Mouse (Mus musculus) hindbrain, postnatal 0 days (tissue): ENCODE data around the gene Ltb. TPM values are rescaled to one million over a fixed set of nuclear protein-coding genes. Genes with fewer than 3 reads are reported as not detected.

Source experiments
- ATAC-seq: fragments of 200-750 bp; cut with Nextera tagmentation; 2 replicates; pipeline ENCODE4 v1.8.0; 2017; ENCODE audit warnings: mild to moderate bottlenecking, moderate TSS enrichment, moderate library complexity
- DNase-seq: peaks from one replicate; pipeline ENCODE4 v3.0.0-alpha.2; 2015; ENCODE audit warnings: low spot score
- H3K27ac ChIP-seq: fragments of 300-500 bp; sonication (generic); 2 replicates; pipeline ENCODE4 v1.5.1; 2014; ENCODE audit warnings: mild to moderate bottlenecking
- H3K27me3 ChIP-seq: fragments of 300-500 bp; sonication (generic); 2 replicates; pipeline ENCODE4 v1.6.1; 2014; ENCODE audit warnings: low read length, mixed read lengths; ENCODE audit not compliant: insufficient read depth
- H3K36me3 ChIP-seq: fragments of 300-500 bp; sonication (generic); 2 replicates; pipeline ENCODE4 v1.6.1; 2014; ENCODE audit warnings: low read length, mixed read lengths; ENCODE audit not compliant: insufficient read depth
- H3K4me1 ChIP-seq: fragments of 300-500 bp; sonication (generic); 2 replicates; pipeline ENCODE4 v1.6.1; 2014; ENCODE audit warnings: antibody characterized with exemption, low read length, mixed read lengths; ENCODE audit not compliant: insufficient read depth
- H3K4me2 ChIP-seq: fragments of 300-500 bp; sonication (generic); 2 replicates; pipeline ENCODE4 v1.6.1; 2014; ENCODE audit warnings: low read depth, mild to moderate bottlenecking, low read length, moderate library complexity, mixed read lengths
- H3K4me3 ChIP-seq: fragments of 300-500 bp; sonication (generic); 2 replicates; pipeline ENCODE4 v1.5.1; 2014; ENCODE audit warnings: low read length
- H3K9ac ChIP-seq: fragments of 300-500 bp; sonication (generic); replicated peaks from 2 replicates; pipeline ENCODE4 v1.6.1; 2014; ENCODE audit warnings: mild to moderate bottlenecking, low read length, moderate library complexity, mixed read lengths
- H3K9me3 ChIP-seq: fragments of 300-500 bp; sonication (generic); 2 replicates; pipeline ENCODE4 v1.6.1; 2016; ENCODE audit warnings: low read length, mixed read lengths
- CTCF ChIP-seq: IDR thresholded peaks from 2 replicates; pipeline ENCODE4 v1.5.1; 2016; ENCODE audit warnings: antibody characterized with exemption, control low read depth, low read depth
- WGBS: fragments of 180-500 bp; shearing (Covaris S2); extraction: QIAGEN DNeasy Blood & Tissue Kit; methylation state at CpG from one replicate; pipeline ENCODE4 v1.1.7; 2014; 5-methylcytosine and 5-hydroxymethylcytosine counted together
- polyA plus RNA-seq: library from polyadenylated mRNA; unstranded; fragments of >200 nt; fragmentation: Nextera tagmentation; extraction: Ambion mirVana; gene quantifications from 2 replicates; pipeline ENCODE4 v1.2.1, GENCODE M21; 2015
- total RNA-seq: library from RNA; depleted of rRNA; stranded (reverse); fragments of >200 nt; gene quantifications from 2 replicates; pipeline ENCODE4 v1.2.3, GENCODE M21; 2014

Ltb gene
- total and polyA plus RNA-seq, 2 experiments from 2014 or later, result 1.2 TPM; not detected in 1

DNA sequence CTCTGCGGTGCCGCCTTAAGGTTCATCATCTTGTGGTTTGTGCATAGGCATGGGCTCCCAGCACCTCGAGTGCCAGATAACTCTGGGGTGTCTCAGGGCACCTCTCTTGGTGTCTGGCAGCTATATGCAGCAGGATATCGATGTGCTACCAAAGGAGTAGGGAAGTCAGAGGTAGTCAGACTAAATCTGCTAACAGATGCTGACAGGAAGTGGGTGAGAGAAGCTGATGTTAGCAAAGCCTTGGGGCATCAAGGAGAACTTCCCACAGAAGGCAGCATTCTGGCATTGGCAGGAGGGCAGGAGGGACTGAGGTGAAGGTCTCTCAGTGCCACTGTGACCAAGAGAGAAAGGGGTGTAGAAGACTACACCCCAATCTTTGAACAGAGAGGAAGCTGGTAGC, 4.1 kb upstream of the Ltb start:
- Histone ChIP-seq H3K36me3 (no peaks in the 10 kb centered on the region), H3K27ac (no peak overlapping the region), H3K4me2 (no peak overlapping the region), H3K4me3 (no peak overlapping the region), H3K27me3 (no peaks in the 10 kb centered on the region), H3K9ac (no peak overlapping the region), H3K4me1 (no peaks in the 10 kb centered on the region), H3K9me3 (no peaks in the 10 kb centered on the region)
- ATAC-seq, result no peak
- WGBS, result 78% methylated on average over 4 of the region's 4 CpGs
- DNase-seq, result no peak
- TF ChIP-seq CTCF, result no peak

DNA sequence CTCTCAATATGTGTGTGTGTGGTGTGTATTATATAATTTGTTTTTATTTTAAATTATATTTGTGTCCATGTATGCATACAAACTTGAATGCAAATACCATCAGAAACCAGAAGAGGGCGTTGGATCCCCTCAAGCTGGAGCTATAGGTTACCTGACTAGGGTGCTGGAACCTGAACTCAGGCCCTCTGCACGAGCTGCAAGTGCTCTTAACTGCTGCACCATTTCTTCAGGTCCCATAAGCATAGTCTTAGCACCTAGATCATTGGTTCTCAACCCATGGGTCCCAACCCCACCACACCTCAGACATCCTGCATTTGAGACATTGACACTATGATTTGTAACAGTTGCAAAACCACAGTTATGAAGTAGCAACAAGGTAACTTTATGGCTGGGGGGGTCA, 2.5 kb upstream of the Ltb start:
- Histone ChIP-seq H3K4me1 (no peaks in the 10 kb centered on the region), H3K4me3 (no peak overlapping the region), H3K27me3 (peaks cover 8% of the 10 kb centered on the region; the same call in 1 of the 2 replicates), H3K9me3 (no peaks in the 10 kb centered on the region), H3K9ac (no peak overlapping the region), H3K36me3 (no peaks in the 10 kb centered on the region), H3K4me2 (no peak overlapping the region), H3K27ac (no peak overlapping the region)
- DNase-seq (no peak), ATAC-seq (no peak)
- TF ChIP-seq CTCF, result no peak
- WGBS, result 59% methylated on average over 2 of the region's 2 CpGs

DNA sequence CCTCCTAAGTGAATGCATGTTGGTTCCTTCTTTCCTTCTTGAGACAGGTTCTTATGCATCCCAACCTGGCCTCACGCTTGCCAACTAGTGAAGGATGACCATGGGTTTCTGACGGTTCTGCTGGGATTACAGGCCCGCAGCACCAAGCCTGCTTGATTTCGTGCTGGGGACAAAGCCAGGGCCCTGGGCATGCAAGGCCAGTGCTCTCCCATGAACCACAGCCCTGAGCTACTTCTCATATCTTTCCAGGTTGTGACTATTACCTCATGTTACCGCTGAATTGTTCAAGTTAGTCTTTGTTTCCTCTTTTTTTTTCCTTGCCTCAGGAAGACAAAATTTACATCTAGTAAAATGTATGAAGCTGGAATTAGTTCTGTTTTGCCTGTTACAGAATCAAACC, 1.3 kb upstream of the Ltb start:
- H3K4me1 ChIP-seq, result no peaks in the 10 kb centered on the region
- no peak overlapping the region for H3K9ac ChIP-seq
- H3K4me2 ChIP-seq, result no peak overlapping the region
- no peaks in the 10 kb centered on the region for H3K36me3 ChIP-seq
- peaks cover 8% of the 10 kb centered on the region; the same call in 1 of the 2 replicates for H3K27me3 ChIP-seq
- TF ChIP-seq CTCF, result no peak
- DNase-seq (no peak), ATAC-seq (no peak)
- no peak overlapping the region for H3K4me3 ChIP-seq
- WGBS, result 74% methylated on average over 5 of the region's 5 CpGs
- no peaks in the 10 kb centered on the region for H3K9me3 ChIP-seq
- no peak overlapping the region for H3K27ac ChIP-seq

DNA sequence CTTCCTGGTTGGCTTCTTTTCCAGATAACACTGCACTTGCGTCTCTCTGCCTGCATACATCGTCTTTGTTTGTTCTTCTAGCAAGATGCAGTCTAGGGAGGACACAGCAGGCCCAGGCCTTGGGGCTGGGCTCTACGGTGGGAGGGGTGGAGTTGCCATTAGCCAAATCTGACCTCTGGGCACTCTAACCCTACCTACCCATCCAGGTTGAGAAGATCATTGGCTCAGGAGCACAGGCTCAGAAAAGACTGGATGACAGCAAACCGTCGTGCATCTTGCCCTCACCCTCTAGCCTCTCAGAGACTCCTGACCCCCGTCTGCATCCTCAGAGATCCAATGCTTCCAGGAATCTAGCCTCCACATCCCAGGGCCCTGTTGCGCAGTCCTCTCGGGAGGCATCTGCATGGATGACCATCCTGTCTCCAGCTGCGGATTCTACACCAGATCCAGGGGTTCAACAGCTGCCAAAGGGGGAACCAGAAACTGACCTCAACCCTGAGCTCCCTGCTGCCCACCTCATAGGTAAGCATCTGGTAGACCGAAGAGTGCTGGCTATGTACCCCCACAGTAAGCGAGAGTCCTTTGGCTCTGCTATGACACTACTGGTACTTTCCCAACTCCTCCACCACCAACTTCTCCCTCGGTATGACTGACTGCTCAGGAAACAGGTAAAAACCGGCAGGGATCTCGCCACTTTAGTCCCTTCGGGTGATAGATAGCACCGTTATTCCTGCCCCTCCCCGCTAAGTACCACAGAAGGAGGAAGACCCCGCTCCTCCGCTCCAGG, 798 bp downstream of the Ltb start:
- DNase-seq (no peak), ATAC-seq (peak; percentile 46; the same call in 1 of the 2 replicates)
- Histone ChIP-seq H3K9me3 (no peaks in the 10 kb centered on the region), H3K9ac (no peak overlapping the region), H3K36me3 (no peaks in the 10 kb centered on the region), H3K4me1 (no peaks in the 10 kb centered on the region), H3K4me2 (peak overlapping the region; percentile 69), H3K27ac (no peak overlapping the region), H3K27me3 (peaks cover 8% of the 10 kb centered on the region; the same call in 1 of the 2 replicates), H3K4me3 (peak overlapping the region; percentile 42)
- no peak for TF ChIP-seq CTCF
- WGBS, result 46% methylated on average over 19 of the region's 19 CpGs

DNA sequence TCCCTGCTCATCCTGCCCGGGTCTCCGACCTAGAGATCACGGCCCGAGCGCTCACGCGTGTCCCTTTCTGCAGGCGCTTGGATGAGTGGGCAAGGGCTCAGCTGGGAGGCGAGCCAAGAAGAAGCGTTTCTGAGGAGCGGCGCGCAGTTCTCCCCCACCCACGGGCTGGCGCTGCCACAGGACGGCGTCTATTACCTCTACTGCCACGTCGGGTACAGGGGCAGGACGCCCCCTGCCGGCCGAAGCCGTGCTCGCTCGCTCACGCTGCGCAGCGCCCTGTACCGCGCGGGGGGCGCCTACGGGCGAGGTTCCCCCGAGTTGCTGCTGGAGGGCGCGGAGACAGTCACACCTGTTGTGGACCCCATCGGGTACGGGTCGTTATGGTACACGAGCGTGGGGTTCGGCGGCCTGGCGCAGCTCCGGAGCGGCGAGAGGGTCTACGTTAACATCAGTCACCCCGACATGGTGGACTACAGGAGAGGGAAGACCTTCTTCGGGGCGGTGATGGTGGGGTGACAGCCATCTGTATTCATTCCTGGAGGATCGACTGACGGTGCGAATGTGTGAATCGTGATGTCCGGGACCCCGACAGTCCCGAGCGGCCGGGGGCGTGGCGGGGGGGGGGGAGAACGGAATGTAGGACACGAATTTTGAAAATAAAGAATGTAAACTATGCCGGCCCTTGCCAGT, 1.5 kb downstream of the Ltb start:
- Histone ChIP-seq H3K27me3 (peaks cover 8% of the 10 kb centered on the region; the same call in 1 of the 2 replicates), H3K9ac (peak overlapping the region; percentile 22)
- WGBS, result 1% methylated on average over 66 of the region's 66 CpGs

DNA sequence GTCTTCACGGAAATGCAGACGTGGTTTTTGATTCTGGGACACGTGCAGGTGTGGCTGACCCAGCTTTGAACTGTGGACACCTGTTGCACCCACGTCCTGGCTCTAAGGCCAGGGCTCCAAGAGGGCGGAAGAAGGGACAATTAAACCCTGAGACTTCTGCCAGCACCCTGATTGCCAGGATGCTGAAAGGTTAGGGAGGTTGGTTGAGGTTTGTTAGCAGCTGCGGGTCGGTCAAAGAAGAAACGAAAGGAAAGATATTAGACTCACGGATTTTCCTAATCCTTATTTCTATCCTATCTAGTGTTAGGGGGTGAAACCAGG, 2.0 kb downstream of the Ltb start:
- H3K9me3 ChIP-seq, result no peaks in the 10 kb centered on the region
- no peak for TF ChIP-seq CTCF
- no peak overlapping the region for H3K27ac ChIP-seq
- H3K4me1 ChIP-seq, result no peaks in the 10 kb centered on the region
- no peak for ATAC-seq
- H3K36me3 ChIP-seq, result no peaks in the 10 kb centered on the region
- WGBS, result 37% methylated on average over 9 of the region's 9 CpGs
- peak overlapping the region; percentile 69 for H3K4me2 ChIP-seq
- no peak for DNase-seq
- H3K27me3 ChIP-seq, result peaks cover 9% of the 10 kb centered on the region; the same call in 1 of the 2 replicates
- H3K4me3 ChIP-seq, result peak overlapping the region; percentile 42
- H3K9ac ChIP-seq, result no peak overlapping the region

More for the DNA sequence above, 1.5 kb downstream of the Ltb start:
- no peak overlapping the region for H3K27ac ChIP-seq
- TF ChIP-seq CTCF, result peak; percentile 75
- H3K9me3 ChIP-seq, result no peaks in the 10 kb centered on the region
- ATAC-seq, result peak; percentile 92
- H3K4me2 ChIP-seq, result peak overlapping the region; percentile 69
- no peaks in the 10 kb centered on the region for H3K4me1 ChIP-seq
- peak; percentile 85 for DNase-seq
- no peaks in the 10 kb centered on the region for H3K36me3 ChIP-seq
- H3K4me3 ChIP-seq, result peak overlapping the region; percentile 42

DNA sequence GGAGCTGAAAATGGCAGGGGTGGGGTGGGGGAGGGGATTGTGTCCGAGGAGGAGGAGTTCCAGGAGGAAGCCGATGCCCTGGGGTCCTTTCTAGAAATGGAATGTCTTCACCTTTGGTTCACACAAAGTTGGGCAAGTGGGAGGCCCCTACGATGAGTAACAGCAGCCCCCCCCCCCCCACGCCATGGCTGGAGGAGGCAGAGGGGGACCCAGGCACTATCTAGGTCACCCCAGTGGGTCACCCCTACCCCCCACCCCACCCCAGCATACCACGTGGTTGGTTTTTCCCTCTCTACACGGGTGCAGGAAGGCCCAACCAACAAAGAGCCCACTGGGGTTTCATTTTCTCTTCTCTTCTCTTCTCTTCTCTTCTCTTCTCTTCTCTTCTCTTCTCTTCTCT, 2.9 kb downstream of the Ltb start:
- no peak overlapping the region for H3K9ac ChIP-seq
- no peak for DNase-seq
- peaks cover 11% of the 10 kb centered on the region for H3K27me3 ChIP-seq
- TF ChIP-seq CTCF, result no peak
- H3K36me3 ChIP-seq, result no peaks in the 10 kb centered on the region
- WGBS, result 37% methylated on average over 6 of the region's 6 CpGs
- no peaks in the 10 kb centered on the region for H3K4me1 ChIP-seq
- no peak for ATAC-seq
- H3K4me3 ChIP-seq, result no peak overlapping the region
- H3K9me3 ChIP-seq, result no peaks in the 10 kb centered on the region
- H3K4me2 ChIP-seq, result no peak overlapping the region
- H3K27ac ChIP-seq, result no peak overlapping the region
